8 mouse cellular contexts compared by ENCODE assay signal in the genomic region with DNA sequence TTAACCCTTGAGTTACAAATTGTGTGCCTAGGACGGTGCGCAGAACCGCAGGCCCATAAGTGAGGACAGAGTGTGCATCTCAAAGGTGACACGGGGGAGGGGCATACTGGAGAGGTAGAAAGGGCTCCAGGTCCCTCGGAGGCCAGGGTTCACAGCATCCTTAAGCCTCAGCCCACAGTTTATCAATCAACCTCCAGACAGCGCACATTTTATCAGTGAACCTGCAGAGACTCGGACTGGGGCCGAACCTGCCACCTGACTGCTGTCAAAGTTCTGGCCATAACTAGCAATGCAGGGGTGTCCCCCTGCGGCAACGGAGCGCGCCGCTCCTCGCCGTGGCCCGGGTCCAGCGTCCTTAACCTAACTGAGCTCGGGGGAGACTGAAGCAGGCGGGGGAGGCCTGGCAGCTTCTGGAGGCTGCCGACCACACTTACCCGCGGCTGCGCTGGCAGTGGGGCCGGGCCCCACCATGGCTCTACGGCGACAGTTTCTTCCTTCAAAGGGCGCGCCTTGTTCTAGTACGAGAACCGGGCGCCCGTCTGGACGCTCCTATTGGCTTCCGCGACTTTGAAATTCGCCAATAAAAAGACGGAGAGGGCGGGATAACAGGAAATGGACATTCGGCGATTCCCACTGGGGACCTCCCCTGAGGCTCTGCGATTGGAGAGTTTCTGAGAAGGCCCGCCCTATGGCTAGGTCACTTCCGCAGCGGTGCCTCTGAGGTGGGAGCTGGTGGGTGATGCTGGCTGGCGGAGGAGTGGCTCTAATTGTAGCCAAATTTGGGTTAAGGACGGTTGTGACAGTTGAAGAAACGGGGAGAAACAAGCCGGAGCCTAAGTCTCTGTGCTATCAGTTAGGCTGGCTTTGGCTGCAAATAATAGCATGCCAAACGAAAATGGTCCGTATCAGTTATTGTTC. TPM values are rescaled to one million over a fixed set of nuclear protein-coding genes. Genes with fewer than 3 reads are reported as not detected.
DNase-seq lines count a peak whose midpoint lies in the region; ATAC-seq and TF ChIP-seq lines count a peak whose summit lies in the region.

Ckap2l (minus strand) TSS at position 542 of the 918 bp plus-strand sequence.

- H3K36me3 ChIP-seq in MEL (ENCODE audit: control insufficient read depth in 1 of 2, insufficient read depth in 2 of 2, low read length in 2 of 2), result peaks cover 0 to 7% of the 10 kb centered on the region in 2 experiments; a peak in 2 of 4 replicates
- no peaks in the 10 kb centered on the region for H3K36me3 ChIP-seq in forebrain, postnatal 0 days (ENCODE audit: insufficient read depth)
- H3K36me3 ChIP-seq in lung, embryonic 15.5 days, result peaks cover 3% of the 10 kb centered on the region; the same call in 1 of the 2 replicates

- peak; percentile 70 to 94 for TF ChIP-seq POLR2A in MEL (IDR thresholded peaks at IDR 0.05; ENCODE audit: control insufficient read depth in 1 of 2, insufficient read depth in 1 of 2, low read depth in 1 of 2, low read length in 2 of 2, poor library complexity in 1 of 2)
- TF ChIP-seq POLR2A in cerebellum, adult 2 months (IDR thresholded peaks at IDR 0.05; ENCODE audit: borderline replicate concordance, insufficient read depth, low read length), result peak; percentile 96

- peaks cover 10% of the 10 kb centered on the region for H3K79me2 ChIP-seq in MEL (ENCODE audit: control insufficient read depth, insufficient read depth, low read length, poor library complexity)

- peak within 1 kb of the TSS; percentile 97 for H3K27ac ChIP-seq in MEL (ENCODE audit: control insufficient read depth, low read depth, low read length)
- peak within 1 kb of the TSS; percentile 94 for H3K27ac ChIP-seq in cerebellum, adult 2 months (ENCODE audit: insufficient read depth, low read length)
- H3K27ac ChIP-seq in forebrain, postnatal 0 days (ENCODE audit: low read depth, low read length), result peak within 1 kb of the TSS; percentile 97
- H3K27ac ChIP-seq in lung, embryonic 15.5 days, result peak within 1 kb of the TSS; percentile 89

- peak; percentile 100 for ATAC-seq in forebrain, postnatal 0 days
- ATAC-seq in lung, embryonic 15.5 days (ENCODE audit: borderline replicate concordance, extremely low read depth, low FRiP score, low TSS enrichment), result peak; percentile 100

- peak within 1 kb of the TSS; percentile 82 for H3K4me2 ChIP-seq in forebrain, postnatal 0 days (ENCODE audit: low read depth)
- peak within 1 kb of the TSS; percentile 79 for H3K4me2 ChIP-seq in lung, embryonic 15.5 days

- under 1% methylated on average over 50 of the region's 50 CpGs for WGBS in cerebellum, adult 2 months
- under 1% methylated on average over 50 of the region's 50 CpGs for WGBS in forebrain, postnatal 0 days
- under 1% methylated on average over 50 of the region's 50 CpGs for WGBS in lung, embryonic 15.5 days

- peak within 1 kb of the TSS; percentile 78 to 91 for H3K4me3 ChIP-seq in MEL (ENCODE audit: control insufficient read depth in 1 of 2, insufficient read depth in 1 of 2, low read depth in 2 of 2, low read length in 2 of 2)
- peak within 1 kb of the TSS; percentile 83 for H3K4me3 ChIP-seq in cerebellum, adult 2 months (replicated peaks; ENCODE audit: insufficient read depth, low read depth, low read length)
- peak within 1 kb of the TSS; percentile 79 for H3K4me3 ChIP-seq in forebrain, postnatal 0 days (ENCODE audit: low read depth, low read length)
- H3K4me3 ChIP-seq in lung, embryonic 15.5 days, result peak within 1 kb of the TSS; percentile 67

- no peaks in the 10 kb centered on the region for H3K27me3 ChIP-seq in MEL (ENCODE audit: control insufficient read depth in 1 of 2, insufficient read depth in 2 of 2, low read length in 2 of 2)
- H3K27me3 ChIP-seq in cerebellum, adult 2 months (ENCODE audit: control insufficient read depth, insufficient read depth, low read length), result no peaks in the 10 kb centered on the region
- no peaks in the 10 kb centered on the region for H3K27me3 ChIP-seq in forebrain, postnatal 0 days (ENCODE audit: insufficient read depth, low read length)
- H3K27me3 ChIP-seq in lung, embryonic 15.5 days, result no peaks in the 10 kb centered on the region

- no peak for TF ChIP-seq RAD21 in MEL (IDR thresholded peaks at IDR 0.05; ENCODE audit: low read depth, low read length)

- TF ChIP-seq EP300 in MEL (IDR thresholded peaks at IDR 0.05; ENCODE audit: low read depth in 1 of 2, low read length in 2 of 2), result no peak

- DNase-seq in MEL (ENCODE audit: low read depth, low spot score), result peak; percentile 98
- peak; percentile 99 for DNase-seq in cerebellum, adult 2 months
- peak; percentile 99 for DNase-seq in forebrain, postnatal 0 days
- DNase-seq in heart, postnatal 4 days, result peak; percentile 98
- peak; percentile 97 for DNase-seq in layer of hippocampus, adult 8-10 months (ENCODE audit: low spot score in 2 of 2)
- DNase-seq in ovary, adult 18-20 months (ENCODE audit: low spot score), result peak; percentile 95
- DNase-seq in thymus, postnatal 0 days (ENCODE audit: low spot score), result peak; percentile 98

- H3K9ac ChIP-seq in MEL (ENCODE audit: control insufficient read depth, low read depth, low read length, poor library complexity, severe bottlenecking), result peak within 1 kb of the TSS; percentile 95
- H3K9ac ChIP-seq in forebrain, postnatal 0 days, result peak within 1 kb of the TSS; percentile 64
- H3K9ac ChIP-seq in lung, embryonic 15.5 days, result peak within 1 kb of the TSS; percentile 71

- H3K9me3 ChIP-seq in MEL (replicated peaks; ENCODE audit: insufficient read depth, low read length), result no peaks in the 10 kb centered on the region
- H3K9me3 ChIP-seq in forebrain, postnatal 0 days (ENCODE audit: low read length), result no peaks in the 10 kb centered on the region
- no peaks in the 10 kb centered on the region for H3K9me3 ChIP-seq in lung, embryonic 15.5 days

- no peak for TF ChIP-seq CTCF in MEL (IDR thresholded peaks at IDR 0.05 in 2 of 3, conservative IDR thresholded peaks at IDR 0.05 in 1 of 3; ENCODE audit: control insufficient read depth in 1 of 3, insufficient read depth in 1 of 3, low read depth in 2 of 3, low read length in 3 of 3, poor library complexity in 1 of 3, severe bottlenecking in 1 of 3)
- TF ChIP-seq CTCF in cerebellum, adult 2 months (IDR thresholded peaks at IDR 0.05; ENCODE audit: borderline replicate concordance, insufficient read depth, low read depth, low read length), result no peak
- TF ChIP-seq CTCF in forebrain, postnatal 0 days (IDR thresholded peaks at IDR 0.05; ENCODE audit: low read depth), result no peak

- H3K4me1 ChIP-seq in MEL (ENCODE audit: control insufficient read depth in 1 of 2, insufficient read depth in 2 of 2, low read length in 2 of 2), result peaks cover 5 to 14% of the 10 kb centered on the region in 2 experiments; a peak in 2 of 4 replicates
- H3K4me1 ChIP-seq in cerebellum, adult 2 months (ENCODE audit: control insufficient read depth, insufficient read depth, low read length), result peaks cover 2% of the 10 kb centered on the region
- peaks cover 4% of the 10 kb centered on the region for H3K4me1 ChIP-seq in forebrain, postnatal 0 days (ENCODE audit: insufficient read depth)
- peaks cover 17% of the 10 kb centered on the region for H3K4me1 ChIP-seq in lung, embryonic 15.5 days

TF ChIP-seq in MEL, 35 proteins besides CTCF, POLR2A, EP300 and RAD21 (continues in another document):
- no peak for TF ChIP-seq USF1 (IDR thresholded peaks at IDR 0.05; ENCODE audit: low read depth, low read length)
- TF ChIP-seq RCOR1 (IDR thresholded peaks at IDR 0.05; ENCODE audit: low read depth, low read length), result no peak
- TF ChIP-seq POLR2AphosphoS2 (IDR thresholded peaks at IDR 0.05; ENCODE audit: low read length), result peak; percentile 92
- TF ChIP-seq MAZ (IDR thresholded peaks at IDR 0.05; ENCODE audit: low read depth, low read length), result no peak
- TF ChIP-seq TAL1 (IDR thresholded peaks at IDR 0.05; ENCODE audit: low read length), result peak; percentile 57
- no peak for TF ChIP-seq BHLHE40 (IDR thresholded peaks at IDR 0.05; ENCODE audit: borderline replicate concordance, low read depth, low read length)
- no peak for TF ChIP-seq ZNF384 (IDR thresholded peaks at IDR 0.05; ENCODE audit: low read depth, low read length)
- TF ChIP-seq TCF12 (IDR thresholded peaks at IDR 0.05; ENCODE audit: low read depth, low read length), result peak; percentile 38
- TF ChIP-seq GABPA (IDR thresholded peaks at IDR 0.05; ENCODE audit: low read depth, low read length), result no peak
- TF ChIP-seq HCFC1 (IDR thresholded peaks at IDR 0.05; ENCODE audit: low read depth, low read length), result peak; percentile 81
- peak; percentile 54 for TF ChIP-seq CHD2 (IDR thresholded peaks at IDR 0.05; ENCODE audit: low read length)
- peak; percentile 79 for TF ChIP-seq ELF1 (IDR thresholded peaks at IDR 0.05; ENCODE audit: low read depth, low read length)
- TF ChIP-seq MYB (IDR thresholded peaks at IDR 0.05; ENCODE audit: low read depth, low read length), result peak; percentile 72
- no peak for TF ChIP-seq ZKSCAN1 (IDR thresholded peaks at IDR 0.05; ENCODE audit: low read depth, low read length)
- peak; percentile 72 for TF ChIP-seq TBP (IDR thresholded peaks at IDR 0.05; ENCODE audit: low read depth, low read length)
- TF ChIP-seq MEF2A (IDR thresholded peaks at IDR 0.05; ENCODE audit: extremely low read depth, insufficient replicate concordance, low read depth, low read length, poor library complexity, severe bottlenecking), result no peak
- TF ChIP-seq KAT2A (conservative IDR thresholded peaks at IDR 0.05; ENCODE audit: low read depth, low read length), result no peak
- TF ChIP-seq NRF1 (IDR thresholded peaks at IDR 0.05; ENCODE audit: insufficient read depth, low read depth, low read length, poor library complexity, severe bottlenecking), result no peak
- peak; percentile 94 for TF ChIP-seq NELFE (IDR thresholded peaks at IDR 0.05; ENCODE audit: low read depth, low read length)
- TF ChIP-seq SMC3 (IDR thresholded peaks at IDR 0.05; ENCODE audit: low read depth, low read length), result no peak
- 0 out of 2 replicates have a peak, but pooled peaks have one; percentile 45 for TF ChIP-seq UBTF (IDR thresholded peaks at IDR 0.05; ENCODE audit: borderline replicate concordance, insufficient read depth, low read depth, low read length)
- TF ChIP-seq ZC3H11A (IDR thresholded peaks at IDR 0.05; ENCODE audit: low read depth, low read length), result no peak

RNA-seq across cellular contexts. Expression of gene Ckap2l, which starts in this region (rescaled TPM):
- total RNA-seq in MEL (2012; rRNA removed), result 10.6 and 12.8 TPM in 2 replicates
- polyA plus RNA-seq in MEL (2012; ENCODE audit: insufficient read depth in 1 of 2, insufficient read length in 2 of 2, low read depth in 1 of 2, low replicate concordance in 2 of 2, missing spikeins in 1 of 2), result 10 to 100 TPM in 1 of 2 experiments, not detected in 1; 25.7 TPM
- 0.18 and 0.30 TPM in 2 replicates for polyA plus RNA-seq in cerebellum, adult 2 months (2012; rRNA removed)
- 5.3 and 9.1 TPM in 2 replicates for total RNA-seq in forebrain, postnatal 0 days (2014; rRNA removed)
- polyA plus RNA-seq in forebrain, postnatal 0 days (2015; fragmentation: Nextera tagmentation; extraction: Ambion mirVana), result 8.9 and 9.8 TPM in 2 replicates
- total RNA-seq in heart, postnatal 4 days (2021), result 10 to 100 TPM; 37.8 to 45.4 TPM
- under 1 TPM; 0.18 to 0.54 (median 0.46) TPM for total RNA-seq in layer of hippocampus, adult 8-10 months (2022)
- polyA plus RNA-seq in lung, embryonic 15.5 days (2015; fragmentation: Nextera tagmentation; extraction: Ambion mirVana), result 46.0 and 50.0 TPM in 2 replicates
- 29.6 and 40.8 TPM in 2 replicates for polyA plus RNA-seq in thymus, postnatal 0 days (2015; fragmentation: Nextera tagmentation; extraction: Ambion mirVana)

Comparison
In these comparisons a context has a peak if more than half of its experiments do, and no peak if none do; other contexts are left out.
1. Peak in every context shown above with its lines: DNase-seq, ATAC-seq, H3K4me3 ChIP-seq and H3K27ac ChIP-seq.
2. Peak in DNase-seq, H3K4me3 ChIP-seq and H3K27ac ChIP-seq in cerebellum, adult 2 months; RNA of the gene not detected or under 1 TPM.
3. Peak in DNase-seq in layer of hippocampus, adult 8-10 months; RNA of the gene not detected or under 1 TPM.